Mouse (Mus musculus) MEL (cell line): ENCODE data around the gene Kndc1. TPM values are rescaled to one million over a fixed set of nuclear protein-coding genes. Genes with fewer than 3 reads are reported as not detected.

Experiments used
- DNase-seq: peaks from one replicate; pipeline ENCODE4 v3.0.0; 2011; ENCODE audit warnings: low read depth, low spot score
- H3K27ac ChIP-seq: 2 replicates; pipeline ENCODE4 v1.5.1; 2012; ENCODE audit warnings: low read depth, mild to moderate bottlenecking, control low read depth, low read length, moderate library complexity; ENCODE audit not compliant: control insufficient read depth
- H3K27me3 ChIP-seq, 2 experiments: fragments of 150-350 bp in 1 of 2; sonication (generic) in 1 of 2; 2 replicates each; pipeline ENCODE4 v1.6.1; 2012; ENCODE audit warnings: low read length in 2 of 2, mild to moderate bottlenecking in 2 of 2, improper control_type of control experiment in 1 of 2, moderate library complexity in 1 of 2; ENCODE audit not compliant: insufficient read depth in 2 of 2, control insufficient read depth in 1 of 2
- H3K36me3 ChIP-seq, 2 experiments: 2 replicates each; pipeline ENCODE4 v1.6.1; 2012 to 2014; ENCODE audit warnings: low read length in 2 of 2, improper control_type of control experiment in 1 of 2, inconsistent platforms in 1 of 2, mild to moderate bottlenecking in 1 of 2; ENCODE audit not compliant: insufficient read depth in 2 of 2, control insufficient read depth in 1 of 2
- H3K4me1 ChIP-seq, 2 experiments: fragments of 150-350 bp in 1 of 2; sonication (generic) in 1 of 2; 2 replicates each; pipeline ENCODE4 v1.6.1; 2012; ENCODE audit warnings: low read length in 2 of 2, improper control_type of control experiment in 1 of 2, mild to moderate bottlenecking in 1 of 2; ENCODE audit not compliant: insufficient read depth in 2 of 2, control insufficient read depth in 1 of 2
- H3K4me3 ChIP-seq, 2 experiments: fragments of 150-350 bp in 1 of 2; sonication (generic) in 1 of 2; 2 replicates each; pipeline ENCODE4 v1.5.1; 2012; ENCODE audit warnings: low read depth in 2 of 2, low read length in 2 of 2, mild to moderate bottlenecking in 2 of 2, moderate library complexity in 2 of 2, control low read depth in 1 of 2, improper control_type of control experiment in 1 of 2; ENCODE audit not compliant: control insufficient read depth in 1 of 2, insufficient read depth in 1 of 2
- H3K79me2 ChIP-seq: 2 replicates; pipeline ENCODE4 v1.6.1; 2012; ENCODE audit warnings: mild to moderate bottlenecking, low read length, moderate library complexity; ENCODE audit not compliant: control insufficient read depth, poor library complexity, insufficient read depth
- H3K9ac ChIP-seq: 2 replicates; pipeline ENCODE4 v1.6.1; 2012; ENCODE audit warnings: low read depth, mild to moderate bottlenecking, control low read depth, low read length, moderate library complexity; ENCODE audit not compliant: control insufficient read depth, poor library complexity, severe bottlenecking
- H3K9me3 ChIP-seq: fragments of 150-350 bp; sonication (generic); replicated peaks from 2 replicates; pipeline ENCODE4 v1.6.1; 2012; ENCODE audit warnings: mild to moderate bottlenecking, low read length, improper control_type of control experiment, moderate library complexity; ENCODE audit not compliant: insufficient read depth
- BHLHE40 ChIP-seq: IDR thresholded peaks from 2 replicates; pipeline ENCODE4 v1.6.1; 2012; ENCODE audit warnings: low read depth, mild to moderate bottlenecking, inconsistent platforms, low read length, improper control_type of control experiment, borderline replicate concordance
- CHD1 ChIP-seq: IDR thresholded peaks from 2 replicates; pipeline ENCODE4 v1.6.1; 2012; ENCODE audit warnings: low read depth, mild to moderate bottlenecking, inconsistent platforms, low read length, improper control_type of control experiment
- CTCF ChIP-seq, 3 experiments: IDR thresholded peaks in 2 of 3; conservative IDR thresholded peaks in 1 of 3; 2 replicates each; pipeline ENCODE4 v1.5.1; 2011 to 2012; ENCODE audit warnings: low read length in 3 of 3, low read depth in 2 of 3, mild to moderate bottlenecking in 2 of 3, improper control_type of control experiment in 1 of 3, inconsistent platforms in 1 of 3, mixed read lengths in 1 of 3, moderate library complexity in 1 of 3; ENCODE audit not compliant: control insufficient read depth in 1 of 3, insufficient read depth in 1 of 3, poor library complexity in 1 of 3, severe bottlenecking in 1 of 3
- E2F4 ChIP-seq: IDR thresholded peaks from 2 replicates; pipeline ENCODE4 v1.6.1; 2011; ENCODE audit warnings: low read depth, low read length, improper control_type of control experiment, borderline replicate concordance
- ELF1 ChIP-seq: IDR thresholded peaks from 2 replicates; pipeline ENCODE4 v1.6.1; 2014; ENCODE audit warnings: low read depth, mild to moderate bottlenecking, inconsistent platforms, low read length, improper control_type of control experiment, moderate library complexity
- EP300 ChIP-seq, 2 experiments: IDR thresholded peaks; 2 replicates each; pipeline ENCODE4 v1.6.1; 2011; ENCODE audit warnings: improper control_type of control experiment in 2 of 2, low read length in 2 of 2, low read depth in 1 of 2, mild to moderate bottlenecking in 1 of 2
- HCFC1 ChIP-seq: IDR thresholded peaks from 2 replicates; pipeline ENCODE4 v1.6.1; 2012; ENCODE audit warnings: low read depth, mild to moderate bottlenecking, inconsistent platforms, low read length, improper control_type of control experiment, moderate library complexity
- JUND ChIP-seq: IDR thresholded peaks from 2 replicates; pipeline ENCODE4 v1.6.1; 2011; ENCODE audit warnings: low read depth, mild to moderate bottlenecking, improper control_type of control experiment, low read length
- KAT2A ChIP-seq: conservative IDR thresholded peaks from 2 replicates; pipeline ENCODE4 v1.6.1; 2012; ENCODE audit warnings: low read depth, low read length, improper control_type of control experiment, inconsistent platforms
- MAFK ChIP-seq: IDR thresholded peaks from 2 replicates; pipeline ENCODE4 v1.6.1; 2011; ENCODE audit warnings: low read depth, mild to moderate bottlenecking, low read length, improper control_type of control experiment, borderline replicate concordance
- MAX ChIP-seq: IDR thresholded peaks from 2 replicates; pipeline ENCODE4 v1.6.1; 2011; ENCODE audit warnings: low read length, improper control_type of control experiment
- MAZ ChIP-seq: IDR thresholded peaks from 2 replicates; pipeline ENCODE4 v1.6.1; 2012; ENCODE audit warnings: low read depth, mild to moderate bottlenecking, inconsistent platforms, low read length, improper control_type of control experiment
- MXI1 ChIP-seq: IDR thresholded peaks from 2 replicates; pipeline ENCODE4 v1.6.1; 2011; ENCODE audit warnings: mild to moderate bottlenecking, low read depth, low read length, improper control_type of control experiment
- MYB ChIP-seq: IDR thresholded peaks from 2 replicates; pipeline ENCODE4 v1.6.1; 2011; ENCODE audit warnings: mild to moderate bottlenecking, low read depth, low read length, improper control_type of control experiment
- MYC ChIP-seq: IDR thresholded peaks from 2 replicates; pipeline ENCODE4 v1.6.1; 2011; ENCODE audit warnings: low read depth, mild to moderate bottlenecking, low read length, improper control_type of control experiment, moderate library complexity
- NRF1 ChIP-seq: IDR thresholded peaks from 2 replicates; pipeline ENCODE4 v1.6.1; 2014; ENCODE audit warnings: low read depth, mild to moderate bottlenecking, inconsistent platforms, low read length, improper control_type of control experiment, moderate library complexity; ENCODE audit not compliant: poor library complexity, insufficient read depth, severe bottlenecking
- POLR2A ChIP-seq, 2 experiments: IDR thresholded peaks; 2 replicates each; pipeline ENCODE4 v1.6.1; 2011 to 2012; ENCODE audit warnings: low read length in 2 of 2, mild to moderate bottlenecking in 2 of 2, control low read depth in 1 of 2, improper control_type of control experiment in 1 of 2, low read depth in 1 of 2, moderate library complexity in 1 of 2; ENCODE audit not compliant: control insufficient read depth in 1 of 2, insufficient read depth in 1 of 2, poor library complexity in 1 of 2
- POLR2AphosphoS5 ChIP-seq: IDR thresholded peaks from 2 replicates; pipeline ENCODE4 v1.6.1; 2012; ENCODE audit warnings: low read depth, borderline replicate concordance, mild to moderate bottlenecking, inconsistent platforms, low read length, moderate library complexity, mixed read lengths
- SIN3A ChIP-seq: IDR thresholded peaks from 2 replicates; pipeline ENCODE4 v1.6.1; 2012; ENCODE audit warnings: low read length, improper control_type of control experiment, inconsistent platforms
- SMC3 ChIP-seq: IDR thresholded peaks from 2 replicates; pipeline ENCODE4 v1.6.1; 2011; ENCODE audit warnings: low read depth, low read length, improper control_type of control experiment
- TAL1 ChIP-seq: IDR thresholded peaks from 2 replicates; pipeline ENCODE4 v1.6.1; 2012; ENCODE audit warnings: mild to moderate bottlenecking, inconsistent platforms, low read length, moderate library complexity, mixed read lengths
- TCF12 ChIP-seq: IDR thresholded peaks from 2 replicates; pipeline ENCODE4 v1.6.1; 2014; ENCODE audit warnings: low read depth, mild to moderate bottlenecking, inconsistent platforms, low read length, improper control_type of control experiment, moderate library complexity
- UBTF ChIP-seq: IDR thresholded peaks from 2 replicates; pipeline ENCODE4 v1.6.1; 2012; ENCODE audit warnings: low read depth, mild to moderate bottlenecking, inconsistent platforms, low read length, improper control_type of control experiment, moderate library complexity, borderline replicate concordance; ENCODE audit not compliant: insufficient read depth
- USF1 ChIP-seq: IDR thresholded peaks from 2 replicates; pipeline ENCODE4 v1.6.1; 2014; ENCODE audit warnings: low read depth, mild to moderate bottlenecking, inconsistent platforms, low read length, improper control_type of control experiment, moderate library complexity
- ZC3H11A ChIP-seq: IDR thresholded peaks from 2 replicates; pipeline ENCODE4 v1.6.1; 2012; ENCODE audit warnings: low read depth, mild to moderate bottlenecking, inconsistent platforms, low read length, improper control_type of control experiment
- ZKSCAN1 ChIP-seq: IDR thresholded peaks from 2 replicates; pipeline ENCODE4 v1.6.1; 2012; ENCODE audit warnings: low read depth, mild to moderate bottlenecking, inconsistent platforms, low read length, improper control_type of control experiment, moderate library complexity
- ZMIZ1 ChIP-seq: IDR thresholded peaks from 2 replicates; pipeline ENCODE4 v1.6.1; 2012; ENCODE audit warnings: low read depth, mild to moderate bottlenecking, inconsistent platforms, low read length, improper control_type of control experiment, moderate library complexity
- ZNF384 ChIP-seq: IDR thresholded peaks from 2 replicates; pipeline ENCODE4 v1.6.1; 2012; ENCODE audit warnings: low read depth, mild to moderate bottlenecking, inconsistent platforms, low read length, improper control_type of control experiment
- polyA plus RNA-seq, 2 experiments: library from polyadenylated mRNA; stranded (reverse) in 1 of 2; unstranded in 1 of 2; fragments of >175 nt in 1 of 2; fragments of >200 nt in 1 of 2; gene quantifications; 2 replicates each; pipeline versions ENCODE4 v1.2.1 to v1.2.4; 2012; ENCODE audit warnings: low replicate concordance in 2 of 2, low read depth in 1 of 2; ENCODE audit not compliant: insufficient read length in 2 of 2, insufficient read depth in 1 of 2, missing spikeins in 1 of 2
- total RNA-seq: library from RNA; depleted of rRNA; stranded (reverse); fragments of 300-350 nt; gene quantifications from 2 replicates; pipeline ENCODE4 v1.2.3, GENCODE M21; 2012

Gene Kndc1
- total and polyA plus RNA-seq, 3 experiments, result not detected

DNA sequence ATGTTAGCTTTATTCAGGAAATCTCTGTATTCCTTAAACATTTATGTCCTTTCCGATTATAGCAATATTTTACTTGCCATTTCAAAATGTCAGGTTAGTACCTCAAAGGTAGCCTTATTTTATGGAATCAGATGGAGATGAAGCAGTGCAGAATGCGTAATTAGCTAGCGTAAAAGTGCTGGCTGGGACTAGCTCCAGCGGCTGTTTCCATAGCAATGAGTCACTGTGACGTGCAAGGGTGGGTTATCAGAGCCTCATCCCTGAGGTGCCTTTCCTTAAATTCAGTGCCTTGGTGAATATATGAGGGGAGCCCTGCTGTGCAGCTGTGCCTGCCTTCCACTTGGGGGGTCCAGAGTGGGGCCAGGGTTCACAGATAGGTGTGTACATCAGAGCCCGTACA is 43.4 kb upstream of the Kndc1 start:
- Histone ChIP-seq H3K4me3 (no peak overlapping the region), H3K79me2 (no peaks in the 10 kb centered on the region), H3K9me3 (no peaks in the 10 kb centered on the region), H3K9ac (no peak overlapping the region), H3K36me3 (no peaks in the 10 kb centered on the region), H3K4me1 (no peaks in the 10 kb centered on the region), H3K27ac (no peak overlapping the region), H3K27me3 (no peaks in the 10 kb centered on the region)
- DNase-seq, result no peak
- TF ChIP-seq MYB (no peak), MAFK (no peak), UBTF (no peak), NRF1 (no peak), E2F4 (no peak), SMC3 (no peak), ZNF384 (no peak), HCFC1 (no peak), TAL1 (no peak), MYC (no peak), POLR2A (IDR thresholded peaks at IDR 0.05; ENCODE audit: control insufficient read depth in 1 of 2, insufficient read depth in 1 of 2, low read depth in 1 of 2, low read length in 2 of 2, poor library complexity in 1 of 2) (no peak), BHLHE40 (no peak), ELF1 (no peak), ZMIZ1 (no peak), MAX (no peak), CHD1 (no peak), JUND (no peak), ZKSCAN1 (no peak), SIN3A (no peak)

DNA sequence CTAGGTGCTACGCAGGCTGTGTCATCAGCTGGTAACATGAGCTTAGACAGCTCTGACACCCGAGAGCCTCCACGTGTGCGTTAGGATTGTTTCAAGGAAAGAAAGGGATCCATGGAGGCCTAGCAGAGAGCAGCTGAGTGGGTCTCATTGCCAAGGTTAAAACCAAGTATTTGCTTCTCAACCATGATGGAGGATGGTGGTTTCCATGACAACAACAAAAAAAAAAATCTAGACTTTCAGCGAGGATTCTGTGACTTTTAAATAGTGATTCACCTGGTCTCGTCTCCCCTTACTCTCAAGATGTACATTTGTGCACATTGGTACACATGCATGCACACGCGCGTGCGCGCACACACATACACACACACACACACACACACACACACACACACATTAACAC is 39.2 kb upstream of the Kndc1 start:
- Histone ChIP-seq H3K4me3 (no peak overlapping the region), H3K9ac (no peak overlapping the region), H3K36me3 (no peaks in the 10 kb centered on the region), H3K79me2 (no peaks in the 10 kb centered on the region), H3K27me3 (no peaks in the 10 kb centered on the region), H3K27ac (no peak overlapping the region), H3K9me3 (no peaks in the 10 kb centered on the region), H3K4me1 (no peaks in the 10 kb centered on the region)
- no peak for TF ChIP-seq POLR2A (IDR thresholded peaks at IDR 0.05; ENCODE audit: control insufficient read depth in 1 of 2, insufficient read depth in 1 of 2, low read depth in 1 of 2, low read length in 2 of 2, poor library complexity in 1 of 2)
- TF ChIP-seq MAFK, result no peak
- no peak for TF ChIP-seq KAT2A
- TF ChIP-seq ZC3H11A, result no peak
- no peak for TF ChIP-seq EP300 (IDR thresholded peaks at IDR 0.05; ENCODE audit: low read depth in 1 of 2, low read length in 2 of 2)
- no peak for TF ChIP-seq CTCF (IDR thresholded peaks at IDR 0.05 in 2 of 3, conservative IDR thresholded peaks at IDR 0.05 in 1 of 3; ENCODE audit: control insufficient read depth in 1 of 3, insufficient read depth in 1 of 3, low read depth in 2 of 3, low read length in 3 of 3, poor library complexity in 1 of 3, severe bottlenecking in 1 of 3)
- no peak for TF ChIP-seq POLR2AphosphoS5
- no peak for TF ChIP-seq MAZ
- TF ChIP-seq ELF1, result no peak
- TF ChIP-seq MXI1, result no peak
- TF ChIP-seq ZNF384, result no peak
- no peak for TF ChIP-seq USF1
- TF ChIP-seq CHD1, result no peak
- no peak for TF ChIP-seq BHLHE40
- no peak for TF ChIP-seq TCF12
- no peak for DNase-seq
